Mouse (Mus musculus) frontal cortex, postnatal 14 days (tissue): ENCODE measurements around the gene Rpl12.
"Not testable (repeated sequence)": the region's sequence is repeated elsewhere in the genome, so short reads cannot be mapped to it uniquely, and the experiment has no call there.

Experiments used
- DNase-seq, 2 experiments: peaks; one replicate each; pipeline ENCODE4 v3.0.0; 2022; ENCODE audit warnings: low spot score in 2 of 2

Gene Rpl12

GRCm38 (mm10) chr2:32981725-32982271, 20.4 kb downstream of the Rpl12 start, which contains the start of gene Slc2a8:
TSS of gene Slc2a8 (minus strand) at chr2:32982083.
- DNase-seq, result peak; percentile 88 to 89

GRCm38 (mm10) chr2:32982700-32983099, 21.3 kb downstream of the Rpl12 start:
- no peak for DNase-seq

- no peak for DNase-seq
Measured at GRCm38 (mm10) chr2:32983617-32984016, 22.3 kb downstream of the Rpl12 start.

GRCm38 (mm10) chr2:32985844-32986243, 24.5 kb downstream of the Rpl12 start:
- DNase-seq, result no peak

- DNase-seq, result no peak
Measured at GRCm38 (mm10) chr2:32989376-32989775, 28.0 kb downstream of the Rpl12 start.

GRCm38 (mm10) chr2:32990167-32990832, 28.9 kb downstream of the Rpl12 start:
- no peak for DNase-seq

- no peak for DNase-seq
Measured at GRCm38 (mm10) chr2:32992130-32992529, 30.8 kb downstream of the Rpl12 start.

- DNase-seq, result no peak
Measured at GRCm38 (mm10) chr2:32997081-32997480, 35.7 kb downstream of the Rpl12 start.

- no peak for DNase-seq
Measured at GRCm38 (mm10) chr2:32997792-32998191, 36.4 kb downstream of the Rpl12 start.

- no peak for DNase-seq
Measured at GRCm38 (mm10) chr2:32999752-33000151, 38.4 kb downstream of the Rpl12 start.

GRCm38 (mm10) chr2:33002144-33002543, 40.8 kb downstream of the Rpl12 start:
- no peak for DNase-seq

GRCm38 (mm10) chr2:33005041-33005440, 43.7 kb downstream of the Rpl12 start:
- no peak for DNase-seq

GRCm38 (mm10) chr2:33009055-33009454, 47.7 kb downstream of the Rpl12 start:
- DNase-seq, result not testable (repeated sequence)

GRCm38 (mm10) chr2:33014877-33015276, 53.5 kb downstream of the Rpl12 start:
- no peak for DNase-seq
